Mouse (Mus musculus) MEL (cell line): ENCODE measurements around the gene Pik3c2b. TPM values are rescaled to one million over a fixed set of nuclear protein-coding genes. Genes with fewer than 3 reads are reported as not detected.

Experiments
- DNase-seq: peaks from one replicate; pipeline ENCODE4 v3.0.0; 2011; ENCODE audit warnings: low read depth, low spot score
- H3K27ac ChIP-seq: 2 replicates; pipeline ENCODE4 v1.5.1; 2012; ENCODE audit warnings: low read depth, mild to moderate bottlenecking, control low read depth, low read length, moderate library complexity; ENCODE audit not compliant: control insufficient read depth
- H3K27me3 ChIP-seq, 2 experiments: fragments of 150-350 bp in 1 of 2; sonication (generic) in 1 of 2; 2 replicates each; pipeline ENCODE4 v1.6.1; 2012; ENCODE audit warnings: low read length in 2 of 2, mild to moderate bottlenecking in 2 of 2, improper control_type of control experiment in 1 of 2, moderate library complexity in 1 of 2; ENCODE audit not compliant: insufficient read depth in 2 of 2, control insufficient read depth in 1 of 2
- H3K36me3 ChIP-seq, 2 experiments: 2 replicates each; pipeline ENCODE4 v1.6.1; 2012 to 2014; ENCODE audit warnings: low read length in 2 of 2, improper control_type of control experiment in 1 of 2, inconsistent platforms in 1 of 2, mild to moderate bottlenecking in 1 of 2; ENCODE audit not compliant: insufficient read depth in 2 of 2, control insufficient read depth in 1 of 2
- H3K4me1 ChIP-seq, 2 experiments: fragments of 150-350 bp in 1 of 2; sonication (generic) in 1 of 2; 2 replicates each; pipeline ENCODE4 v1.6.1; 2012; ENCODE audit warnings: low read length in 2 of 2, improper control_type of control experiment in 1 of 2, mild to moderate bottlenecking in 1 of 2; ENCODE audit not compliant: insufficient read depth in 2 of 2, control insufficient read depth in 1 of 2
- H3K4me3 ChIP-seq, 2 experiments: fragments of 150-350 bp in 1 of 2; sonication (generic) in 1 of 2; 2 replicates each; pipeline ENCODE4 v1.5.1; 2012; ENCODE audit warnings: low read depth in 2 of 2, low read length in 2 of 2, mild to moderate bottlenecking in 2 of 2, moderate library complexity in 2 of 2, control low read depth in 1 of 2, improper control_type of control experiment in 1 of 2; ENCODE audit not compliant: control insufficient read depth in 1 of 2, insufficient read depth in 1 of 2
- H3K79me2 ChIP-seq: 2 replicates; pipeline ENCODE4 v1.6.1; 2012; ENCODE audit warnings: mild to moderate bottlenecking, low read length, moderate library complexity; ENCODE audit not compliant: control insufficient read depth, poor library complexity, insufficient read depth
- H3K9ac ChIP-seq: 2 replicates; pipeline ENCODE4 v1.6.1; 2012; ENCODE audit warnings: low read depth, mild to moderate bottlenecking, control low read depth, low read length, moderate library complexity; ENCODE audit not compliant: control insufficient read depth, poor library complexity, severe bottlenecking
- H3K9me3 ChIP-seq: fragments of 150-350 bp; sonication (generic); replicated peaks from 2 replicates; pipeline ENCODE4 v1.6.1; 2012; ENCODE audit warnings: mild to moderate bottlenecking, low read length, improper control_type of control experiment, moderate library complexity; ENCODE audit not compliant: insufficient read depth
- CHD1 ChIP-seq: IDR thresholded peaks from 2 replicates; pipeline ENCODE4 v1.6.1; 2012; ENCODE audit warnings: low read depth, mild to moderate bottlenecking, inconsistent platforms, low read length, improper control_type of control experiment
- ELF1 ChIP-seq: IDR thresholded peaks from 2 replicates; pipeline ENCODE4 v1.6.1; 2014; ENCODE audit warnings: low read depth, mild to moderate bottlenecking, inconsistent platforms, low read length, improper control_type of control experiment, moderate library complexity
- GATA1 ChIP-seq: IDR thresholded peaks from 2 replicates; pipeline ENCODE4 v1.6.1; 2011; ENCODE audit warnings: low read depth, low read length, improper control_type of control experiment
- MAZ ChIP-seq: IDR thresholded peaks from 2 replicates; pipeline ENCODE4 v1.6.1; 2012; ENCODE audit warnings: low read depth, mild to moderate bottlenecking, inconsistent platforms, low read length, improper control_type of control experiment
- NELFE ChIP-seq: IDR thresholded peaks from 2 replicates; pipeline ENCODE4 v1.6.1; 2011; ENCODE audit warnings: low read depth, low read length, improper control_type of control experiment
- POLR2A ChIP-seq, 2 experiments: IDR thresholded peaks; 2 replicates each; pipeline ENCODE4 v1.6.1; 2011 to 2012; ENCODE audit warnings: low read length in 2 of 2, mild to moderate bottlenecking in 2 of 2, control low read depth in 1 of 2, improper control_type of control experiment in 1 of 2, low read depth in 1 of 2, moderate library complexity in 1 of 2; ENCODE audit not compliant: control insufficient read depth in 1 of 2, insufficient read depth in 1 of 2, poor library complexity in 1 of 2
- RAD21 ChIP-seq: IDR thresholded peaks from 2 replicates; pipeline ENCODE4 v1.6.1; 2011; ENCODE audit warnings: mild to moderate bottlenecking, low read depth, low read length, improper control_type of control experiment
- RCOR1 ChIP-seq: IDR thresholded peaks from 2 replicates; pipeline ENCODE4 v1.6.1; 2012; ENCODE audit warnings: low read depth, mild to moderate bottlenecking, inconsistent platforms, low read length, improper control_type of control experiment
- TAL1 ChIP-seq: IDR thresholded peaks from 2 replicates; pipeline ENCODE4 v1.6.1; 2012; ENCODE audit warnings: mild to moderate bottlenecking, inconsistent platforms, low read length, moderate library complexity, mixed read lengths
- TBP ChIP-seq: IDR thresholded peaks from 2 replicates; pipeline ENCODE4 v1.8.0; 2011; ENCODE audit warnings: low read depth, low read length, improper control_type of control experiment
- TCF12 ChIP-seq: IDR thresholded peaks from 2 replicates; pipeline ENCODE4 v1.6.1; 2014; ENCODE audit warnings: low read depth, mild to moderate bottlenecking, inconsistent platforms, low read length, improper control_type of control experiment, moderate library complexity
- UBTF ChIP-seq: IDR thresholded peaks from 2 replicates; pipeline ENCODE4 v1.6.1; 2012; ENCODE audit warnings: low read depth, mild to moderate bottlenecking, inconsistent platforms, low read length, improper control_type of control experiment, moderate library complexity, borderline replicate concordance; ENCODE audit not compliant: insufficient read depth
- USF1 ChIP-seq: IDR thresholded peaks from 2 replicates; pipeline ENCODE4 v1.6.1; 2014; ENCODE audit warnings: low read depth, mild to moderate bottlenecking, inconsistent platforms, low read length, improper control_type of control experiment, moderate library complexity
- ZC3H11A ChIP-seq: IDR thresholded peaks from 2 replicates; pipeline ENCODE4 v1.6.1; 2012; ENCODE audit warnings: low read depth, mild to moderate bottlenecking, inconsistent platforms, low read length, improper control_type of control experiment
- ZNF384 ChIP-seq: IDR thresholded peaks from 2 replicates; pipeline ENCODE4 v1.6.1; 2012; ENCODE audit warnings: low read depth, mild to moderate bottlenecking, inconsistent platforms, low read length, improper control_type of control experiment
- polyA plus RNA-seq, 2 experiments: library from polyadenylated mRNA; stranded (reverse) in 1 of 2; unstranded in 1 of 2; fragments of >175 nt in 1 of 2; fragments of >200 nt in 1 of 2; gene quantifications; 2 replicates each; pipeline versions ENCODE4 v1.2.1 to v1.2.4; 2012; ENCODE audit warnings: low replicate concordance in 2 of 2, low read depth in 1 of 2; ENCODE audit not compliant: insufficient read length in 2 of 2, insufficient read depth in 1 of 2, missing spikeins in 1 of 2
- total RNA-seq: library from RNA; depleted of rRNA; stranded (reverse); fragments of 300-350 nt; gene quantifications from 2 replicates; pipeline ENCODE4 v1.2.3, GENCODE M21; 2012

Gene Pik3c2b
- total and polyA plus RNA-seq, 3 experiments: 2.9 to 3.2 TPM; not detected in 1

GRCm38 (mm10) chr1:133006571-133006970 lies 38.9 kb upstream of the Pik3c2b start:
- TF ChIP-seq USF1 (no peak), RAD21 (no peak), RCOR1 (no peak), GATA1 (no peak), NELFE (no peak), ZC3H11A (no peak), TBP (no peak), UBTF (no peak), TCF12 (no peak), MAZ (no peak), ELF1 (no peak)
- no peak overlapping the region for H3K27ac ChIP-seq
- H3K9me3 ChIP-seq: no peaks in the 10 kb centered on the region
- H3K4me1 ChIP-seq: no peaks in the 10 kb centered on the region
- no peak for DNase-seq
- no peak overlapping the region for H3K4me3 ChIP-seq
- no peak overlapping the region for H3K9ac ChIP-seq
- H3K79me2 ChIP-seq: no peaks in the 10 kb centered on the region; the same call in 1 of the 2 replicates
- no peaks in the 10 kb centered on the region for H3K27me3 ChIP-seq
- H3K36me3 ChIP-seq: peaks cover 2 to 65% of the 10 kb centered on the region in 2 experiments; a peak in 3 of 4 replicates

- Histone ChIP-seq H3K9me3 (no peaks in the 10 kb centered on the region), H3K27me3 (no peaks in the 10 kb centered on the region), H3K79me2 (peaks cover 13% of the 10 kb centered on the region), H3K36me3 (peaks cover 9 to 56% of the 10 kb centered on the region in 2 experiments), H3K27ac (no peak overlapping the region), H3K9ac (no peak overlapping the region), H3K4me1 (no peaks in the 10 kb centered on the region), H3K4me3 (no peak overlapping the region)
- no peak for DNase-seq
- TF ChIP-seq RAD21 (no peak), MAZ (no peak), ELF1 (no peak), CHD1 (no peak), UBTF (no peak), POLR2A (IDR thresholded peaks at IDR 0.05; ENCODE audit: control insufficient read depth in 1 of 2, insufficient read depth in 1 of 2, low read depth in 1 of 2, low read length in 2 of 2, poor library complexity in 1 of 2) (no peak), ZNF384 (no peak), TCF12 (no peak), TAL1 (no peak)
These were observed 33.3 kb upstream of the Pik3c2b start for GRCm38 (mm10) chr1:133011955-133012841.
